Mouse (Mus musculus): ENCODE results near the gene Sorbs1. TPM values are rescaled to one million over a fixed set of nuclear protein-coding genes. Genes with fewer than 3 reads are reported as not detected.

Gene Sorbs1
- polyA plus RNA-seq, 1 experiment from 2014 or later = 47.9 TPM

- no peak for DNase-seq (ENCODE audit: low spot score)
- H3K36me3 ChIP-seq = no peaks in the 10 kb centered on the region
- H3K27ac ChIP-seq (replicated peaks) = 0 out of 2 replicates have a peak overlapping the region, but pooled peaks have one; percentile 33
- H3K27me3 ChIP-seq (ENCODE audit: low read depth, poor library complexity, severe bottlenecking) = no peaks in the 10 kb centered on the region
- peaks cover 15% of the 10 kb centered on the region for H3K4me1 ChIP-seq
- H3K4me3 ChIP-seq = no peak overlapping the region
- H3K9me3 ChIP-seq (replicated peaks) = no peaks in the 10 kb centered on the region
- WGBS = 90% methylated on average over 16 of the region's 16 CpGs
These were observed 87.2 kb downstream of the Sorbs1 start for GRCm38 (mm10) chr19:40426103-40426960.

- 69% methylated on average over 5 of the region's 5 CpGs for WGBS
- Histone ChIP-seq H3K9me3 (replicated peaks) (no peaks in the 10 kb centered on the region), H3K27ac (replicated peaks) (no peak overlapping the region), H3K4me1 (peaks cover 18% of the 10 kb centered on the region), H3K27me3 (ENCODE audit: low read depth, poor library complexity, severe bottlenecking) (no peaks in the 10 kb centered on the region), H3K4me3 (no peak overlapping the region), H3K36me3 (no peaks in the 10 kb centered on the region)
- peak; percentile 27 for DNase-seq (ENCODE audit: low spot score)
These were observed 88.3 kb downstream of the Sorbs1 start for GRCm38 (mm10) chr19:40425326-40425725.

GRCm38 (mm10) chr19:40421037-40421436, 92.5 kb downstream of the Sorbs1 start:
- DNase-seq (ENCODE audit: low spot score) = no peak
- Histone ChIP-seq H3K4me3 (no peak overlapping the region), H3K36me3 (no peaks in the 10 kb centered on the region), H3K27me3 (ENCODE audit: low read depth, poor library complexity, severe bottlenecking) (no peaks in the 10 kb centered on the region), H3K9me3 (replicated peaks) (no peaks in the 10 kb centered on the region), H3K4me1 (peaks cover 8% of the 10 kb centered on the region; the same call in 1 of the 2 replicates), H3K27ac (replicated peaks) (no peak overlapping the region)
- 71% methylated on average over 7 of the region's 7 CpGs for WGBS

DNA sequence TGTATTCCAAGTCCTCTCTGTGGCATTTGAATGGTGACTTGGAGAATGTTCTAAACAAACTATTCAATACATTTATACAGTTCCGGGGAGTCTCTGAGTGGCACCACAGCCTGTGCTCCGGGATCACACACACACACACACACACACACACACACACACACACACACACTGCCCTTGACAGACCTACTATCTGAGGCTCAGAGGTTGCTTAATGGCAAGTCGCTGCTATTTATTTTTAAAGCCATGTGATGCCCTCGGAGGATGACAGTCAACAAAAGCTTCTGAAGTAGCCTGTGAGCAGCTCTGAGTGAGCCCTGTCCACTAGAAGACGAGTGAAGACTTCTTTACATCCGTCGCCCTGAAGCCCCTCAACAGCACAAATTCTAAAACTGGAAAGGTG, 94.3 kb downstream of the Sorbs1 start:
- H3K36me3 ChIP-seq = no peaks in the 10 kb centered on the region
- H3K27me3 ChIP-seq (ENCODE audit: low read depth, poor library complexity, severe bottlenecking) = no peaks in the 10 kb centered on the region
- H3K4me3 ChIP-seq = no peak overlapping the region
- H3K9me3 ChIP-seq (replicated peaks) = no peaks in the 10 kb centered on the region
- DNase-seq (ENCODE audit: low spot score) = no peak
- WGBS = 79% methylated on average over 7 of the region's 7 CpGs
- H3K27ac ChIP-seq (replicated peaks) = no peak overlapping the region
- H3K4me1 ChIP-seq = peaks cover 19% of the 10 kb centered on the region

DNA sequence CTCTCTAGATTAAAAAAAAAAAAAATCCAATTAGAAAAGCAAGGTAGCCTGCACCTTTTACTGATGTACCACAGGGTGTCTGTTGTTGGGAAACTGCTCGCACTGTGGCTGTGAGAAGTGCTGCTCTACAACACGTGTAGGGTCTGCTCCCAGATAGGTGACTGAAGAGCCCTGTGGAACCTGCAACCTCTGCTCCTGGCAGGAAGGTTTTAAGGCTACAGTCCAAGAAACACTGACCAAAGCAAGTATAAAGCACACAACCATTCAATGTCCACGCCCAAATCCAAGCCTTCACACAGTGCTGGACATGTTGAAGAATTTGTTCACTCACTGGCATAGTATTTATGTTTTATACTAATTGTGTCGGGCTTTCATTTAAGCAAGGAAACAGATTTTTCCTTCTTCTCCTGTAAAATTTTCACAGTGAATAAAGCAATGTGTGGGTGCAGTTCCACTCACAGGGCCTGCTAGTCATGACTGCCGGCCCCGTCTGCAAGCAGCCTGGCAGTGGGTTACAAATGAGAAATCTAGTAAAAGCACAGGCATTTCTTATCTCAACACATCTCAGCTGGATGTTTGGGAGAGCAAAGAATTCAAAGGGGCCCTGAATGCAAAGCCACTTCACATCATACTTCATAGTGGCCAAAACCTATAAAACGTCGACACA, 96.3 kb downstream of the Sorbs1 start:
- no peaks in the 10 kb centered on the region for H3K27me3 ChIP-seq (ENCODE audit: low read depth, poor library complexity, severe bottlenecking)
- no peak overlapping the region for H3K27ac ChIP-seq (replicated peaks)
- H3K4me1 ChIP-seq = peaks cover 15% of the 10 kb centered on the region
- no peak overlapping the region for H3K4me3 ChIP-seq
- no peaks in the 10 kb centered on the region for H3K9me3 ChIP-seq (replicated peaks)
- H3K36me3 ChIP-seq = no peaks in the 10 kb centered on the region
- no peak for DNase-seq (ENCODE audit: low spot score)
- 86% methylated on average over 8 of the region's 8 CpGs for WGBS

DNA sequence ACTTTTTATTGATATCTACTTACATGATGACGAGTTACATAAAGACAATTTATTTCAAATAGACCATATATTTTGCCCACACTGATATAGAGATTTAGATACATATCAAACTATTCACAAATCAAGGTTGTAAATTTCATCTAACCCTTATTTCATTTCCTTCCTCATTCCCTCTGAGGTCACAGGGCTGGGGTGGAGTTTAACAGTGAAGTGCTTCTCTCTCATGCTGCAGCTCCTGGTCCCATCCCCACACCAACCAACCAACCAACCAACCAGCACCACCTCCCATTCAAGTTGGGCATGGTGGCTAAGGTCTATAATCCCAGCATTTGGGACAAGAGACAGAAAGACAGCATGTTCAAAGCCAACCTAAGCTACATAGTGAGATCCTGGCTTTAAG, 97.9 kb downstream of the Sorbs1 start:
- H3K9me3 ChIP-seq (replicated peaks) = no peaks in the 10 kb centered on the region
- peaks cover 17% of the 10 kb centered on the region for H3K4me1 ChIP-seq
- no peaks in the 10 kb centered on the region for H3K27me3 ChIP-seq (ENCODE audit: low read depth, poor library complexity, severe bottlenecking)
- 94% methylated on average over 1 of the region's 1 CpGs for WGBS
- no peak overlapping the region for H3K4me3 ChIP-seq
- no peak overlapping the region for H3K27ac ChIP-seq (replicated peaks)
- DNase-seq (ENCODE audit: low spot score) = no peak
- H3K36me3 ChIP-seq = no peaks in the 10 kb centered on the region

GRCm38 (mm10) chr19:40414798-40415475, 98.6 kb downstream of the Sorbs1 start:
- Histone ChIP-seq H3K4me1 (peaks cover 17% of the 10 kb centered on the region), H3K36me3 (no peaks in the 10 kb centered on the region), H3K4me3 (no peak overlapping the region), H3K27me3 (ENCODE audit: low read depth, poor library complexity, severe bottlenecking) (no peaks in the 10 kb centered on the region), H3K9me3 (replicated peaks) (no peaks in the 10 kb centered on the region), H3K27ac (replicated peaks) (peak overlapping the region; percentile 71)
- peak; percentile 34 for DNase-seq (ENCODE audit: low spot score)
- whole genome bisulfite sequencing = 70% methylated on average over 11 of the region's 11 CpGs

- Histone ChIP-seq H3K27ac (replicated peaks) (0 out of 2 replicates have a peak overlapping the region, but pooled peaks have one; percentile 71), H3K27me3 (ENCODE audit: low read depth, poor library complexity, severe bottlenecking) (no peaks in the 10 kb centered on the region), H3K4me3 (no peak overlapping the region), H3K36me3 (no peaks in the 10 kb centered on the region), H3K4me1 (peaks cover 17% of the 10 kb centered on the region), H3K9me3 (replicated peaks) (no peaks in the 10 kb centered on the region)
- no peak for DNase-seq (ENCODE audit: low spot score)
- whole genome bisulfite sequencing = 75% methylated on average over 6 of the region's 6 CpGs
These were observed 99.2 kb downstream of the Sorbs1 start for GRCm38 (mm10) chr19:40414386-40414785.

- Histone ChIP-seq H3K4me3 (no peak overlapping the region), H3K27ac (replicated peaks) (no peak overlapping the region), H3K9me3 (replicated peaks) (no peaks in the 10 kb centered on the region), H3K36me3 (no peaks in the 10 kb centered on the region), H3K4me1 (peaks cover 17% of the 10 kb centered on the region), H3K27me3 (ENCODE audit: low read depth, poor library complexity, severe bottlenecking) (no peaks in the 10 kb centered on the region)
- WGBS = 62% methylated on average over 6 of the region's 6 CpGs
- no peak for DNase-seq (ENCODE audit: low spot score)
These were observed 102.2 kb downstream of the Sorbs1 start for GRCm38 (mm10) chr19:40411379-40411813.

DNA sequence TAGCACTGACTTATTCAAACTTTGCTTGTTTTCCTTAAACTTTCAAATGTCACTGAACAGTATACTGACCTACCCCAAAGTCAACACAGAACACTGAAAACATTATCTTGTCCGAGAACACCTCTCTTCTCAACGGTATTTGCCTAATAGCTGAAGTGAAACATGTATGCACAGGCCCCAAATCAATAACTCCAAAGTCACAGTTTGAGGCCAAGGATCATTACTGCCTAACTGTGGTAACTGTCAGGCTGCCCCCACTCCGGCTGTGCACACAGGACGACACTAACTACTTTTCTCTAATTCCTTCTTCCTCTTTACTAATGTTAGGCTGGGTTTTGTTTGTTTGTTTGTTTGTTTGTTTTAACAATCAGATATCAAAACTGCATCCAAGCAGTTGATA, 103.1 kb downstream of the Sorbs1 start:
- Histone ChIP-seq H3K9me3 (replicated peaks) (no peaks in the 10 kb centered on the region), H3K27me3 (ENCODE audit: low read depth, poor library complexity, severe bottlenecking) (no peaks in the 10 kb centered on the region), H3K4me3 (no peak overlapping the region), H3K27ac (replicated peaks) (no peak overlapping the region), H3K4me1 (peaks cover 17% of the 10 kb centered on the region), H3K36me3 (no peaks in the 10 kb centered on the region)
- WGBS = 83% methylated on average over 4 of the region's 4 CpGs
- DNase-seq (ENCODE audit: low spot score) = no peak

GRCm38 (mm10) chr19:40410109-40410508, 103.5 kb downstream of the Sorbs1 start:
- WGBS = 80% methylated on average over 9 of the region's 9 CpGs

GRCm38 (mm10) chr19:40409500-40410035, 104.0 kb downstream of the Sorbs1 start:
- no peak for DNase-seq (ENCODE audit: low spot score)
- WGBS = 88% methylated on average over 11 of the region's 11 CpGs
- Histone ChIP-seq H3K27ac (replicated peaks) (peak overlapping the region; percentile 35; the same call in 1 of the 2 replicates), H3K9me3 (replicated peaks) (no peaks in the 10 kb centered on the region), H3K4me3 (no peak overlapping the region), H3K36me3 (no peaks in the 10 kb centered on the region), H3K27me3 (ENCODE audit: low read depth, poor library complexity, severe bottlenecking) (no peaks in the 10 kb centered on the region), H3K4me1 (peaks cover 8% of the 10 kb centered on the region)

More at GRCm38 (mm10) chr19:40410109-40410508, 103.5 kb downstream of the Sorbs1 start:
- Histone ChIP-seq H3K27me3 (ENCODE audit: low read depth, poor library complexity, severe bottlenecking) (no peaks in the 10 kb centered on the region), H3K27ac (replicated peaks) (peak overlapping the region; percentile 35; the same call in 1 of the 2 replicates), H3K36me3 (no peaks in the 10 kb centered on the region), H3K4me3 (no peak overlapping the region), H3K4me1 (peaks cover 13% of the 10 kb centered on the region), H3K9me3 (replicated peaks) (no peaks in the 10 kb centered on the region)
- no peak for DNase-seq (ENCODE audit: low spot score)
